Mouse (Mus musculus): ENCODE data around the gene Slc4a8.
A peak's percentile ranks its signal among the peaks of the same experiment; 100 is the strongest.

Gene Slc4a8

GRCm38 (mm10) chr15:100761419-100762185 lies at the start of gene Slc4a8:
Gene Slc4a8 (plus strand): TSS chr15:100761747.
- DNase-seq = peak; percentile 92 to 95

GRCm38 (mm10) chr15:100714470-100714869 lies 47.1 kb upstream of the Slc4a8 start:
- DNase-seq = no peak

- peak in 1 of 2 experiments; percentile 29 for DNase-seq
Observed at GRCm38 (mm10) chr15:100715399-100715993, 46.1 kb upstream of the Slc4a8 start.

- DNase-seq = no peak
Observed at GRCm38 (mm10) chr15:100717933-100718332, 43.6 kb upstream of the Slc4a8 start.

- DNase-seq = no peak
Observed at GRCm38 (mm10) chr15:100718572-100718971, 43.0 kb upstream of the Slc4a8 start.

GRCm38 (mm10) chr15:100719217-100719616 lies 42.3 kb upstream of the Slc4a8 start:
- no peak for DNase-seq

- DNase-seq = no peak
Observed at GRCm38 (mm10) chr15:100720066-100720465, 41.5 kb upstream of the Slc4a8 start.

GRCm38 (mm10) chr15:100721445-100721844 lies 40.1 kb upstream of the Slc4a8 start:
- no peak for DNase-seq

- no peak for DNase-seq
Observed at GRCm38 (mm10) chr15:100722026-100722425, 39.5 kb upstream of the Slc4a8 start.

- DNase-seq = no peak
Observed at GRCm38 (mm10) chr15:100722564-100722963, 39.0 kb upstream of the Slc4a8 start.

- DNase-seq = peak in 1 of 2 experiments; percentile 45
Observed at GRCm38 (mm10) chr15:100723505-100723904, 38.0 kb upstream of the Slc4a8 start.

- no peak for DNase-seq
Observed at GRCm38 (mm10) chr15:100726721-100727120, 34.8 kb upstream of the Slc4a8 start.

GRCm38 (mm10) chr15:100727834-100728233 lies 33.7 kb upstream of the Slc4a8 start:
- no peak for DNase-seq

GRCm38 (mm10) chr15:100728586-100728985 lies 33.0 kb upstream of the Slc4a8 start:
- DNase-seq = no peak

GRCm38 (mm10) chr15:100729281-100729985 lies 32.1 kb upstream of the Slc4a8 start, which contains the start of gene Galnt6:
Gene Galnt6 (minus strand): TSS chr15:100729376.
- peak; percentile 44 to 58 for DNase-seq

GRCm38 (mm10) chr15:100731081-100731480 lies 30.5 kb upstream of the Slc4a8 start:
- no peak for DNase-seq

GRCm38 (mm10) chr15:100732580-100732979 lies 29.0 kb upstream of the Slc4a8 start:
- peak; percentile 34 to 50 for DNase-seq

GRCm38 (mm10) chr15:100735095-100735952 lies 26.2 kb upstream of the Slc4a8 start:
- DNase-seq = no peak

GRCm38 (mm10) chr15:100735953-100736300 lies 25.6 kb upstream of the Slc4a8 start:
- no peak for DNase-seq

- no peak for DNase-seq
Observed at GRCm38 (mm10) chr15:100737667-100738066, 23.9 kb upstream of the Slc4a8 start.

GRCm38 (mm10) chr15:100738351-100738781 lies 23.2 kb upstream of the Slc4a8 start:
- DNase-seq = no peak

GRCm38 (mm10) chr15:100739442-100739841 lies 22.1 kb upstream of the Slc4a8 start:
- no peak for DNase-seq

GRCm38 (mm10) chr15:100743238-100743637 lies 18.3 kb upstream of the Slc4a8 start:
- DNase-seq = no peak
